Mouse (Mus musculus): ENCODE data around the gene Umad1. TPM values are rescaled to one million over a fixed set of nuclear protein-coding genes. Genes with fewer than 3 reads are reported as not detected.

The Umad1 gene
- 17.9 and 18.8 TPM in 2 replicates for polyA plus RNA-seq (2015; fragmentation: Nextera tagmentation; extraction: Ambion mirVana)

DNA sequence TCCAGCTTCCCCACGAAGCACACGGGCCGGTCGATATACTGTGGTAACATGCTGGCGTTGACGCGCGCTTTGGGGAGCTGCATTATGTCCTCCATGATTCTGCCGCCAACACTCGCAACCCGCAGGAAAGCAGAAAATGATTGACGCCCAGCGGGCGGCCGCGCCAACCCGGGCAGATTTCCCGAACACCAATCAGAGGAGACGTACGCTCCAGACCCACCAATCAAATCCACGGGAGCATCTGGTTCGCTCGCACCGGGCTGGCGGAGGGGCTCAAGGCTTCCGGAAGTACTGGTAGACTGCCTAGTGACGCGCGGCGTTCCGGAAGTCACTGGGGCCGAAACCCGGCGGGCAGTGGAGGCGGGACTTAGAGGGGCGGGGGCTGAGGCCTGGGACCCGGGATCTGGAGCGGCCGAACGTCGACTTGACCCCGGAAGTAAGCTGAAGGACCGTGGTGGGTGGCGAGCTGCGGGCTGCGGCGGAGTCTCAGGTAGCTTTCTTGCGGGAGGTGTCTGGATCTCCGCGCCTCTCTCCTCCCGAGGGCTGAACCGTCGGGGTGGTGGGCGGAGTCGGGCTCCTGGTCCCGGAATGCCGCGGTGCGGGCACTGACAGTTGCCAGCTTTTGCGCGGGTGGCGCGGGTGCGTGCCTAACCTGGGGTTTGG is at the start of gene Umad1, which contains the start of the genes Rpa3 and Gm45062:
Gene Umad1 (plus strand): TSS at position 285 of the 663 bp plus-strand sequence.
Gene Rpa3 (minus strand): TSS at position 170 of the 663 bp plus-strand sequence.
Gene Gm45062 (plus strand): TSS at position 447 of the 663 bp plus-strand sequence.
- H3K4me2 ChIP-seq (replicated peaks; ENCODE audit: low read depth): peak within 1 kb of the TSS; percentile 90
- TF ChIP-seq EP300 (optimal IDR thresholded peaks at IDR 0.05) (no peak), CTCF (IDR thresholded peaks at IDR 0.05; ENCODE audit: low read depth) (no peak)
- H3K27ac ChIP-seq (replicated peaks): peak within 1 kb of the TSS; percentile 83
- no peaks in the 10 kb centered on the region for H3K4me1 ChIP-seq (replicated peaks; ENCODE audit: control insufficient read depth, insufficient read depth)
- H3K4me3 ChIP-seq (ENCODE audit: low read depth, low read length): peak within 1 kb of the TSS; percentile 94
- peak; percentile 97 for DNase-seq (ENCODE audit: low spot score)
- H3K9ac ChIP-seq (ENCODE audit: low read length): peak within 1 kb of the TSS; percentile 75
- H3K36me3 ChIP-seq (ENCODE audit: control insufficient read depth, insufficient read depth, low read length): no peaks in the 10 kb centered on the region
- no peaks in the 10 kb centered on the region for H3K27me3 ChIP-seq (ENCODE audit: control insufficient read depth, insufficient read depth, low read length)
- under 1% methylated on average over 59 of the region's 64 CpGs for WGBS
- ATAC-seq (ENCODE audit: low FRiP score, low TSS enrichment): peak; percentile 100
- H3K9me3 ChIP-seq (ENCODE audit: control insufficient read depth, low read length): no peaks in the 10 kb centered on the region

GRCm38 (mm10) chr6:8209866-8210186 is 49.3 kb upstream of the Umad1 start:
- Histone ChIP-seq H3K9me3 (ENCODE audit: control insufficient read depth, low read length) (no peaks in the 10 kb centered on the region), H3K27me3 (ENCODE audit: control insufficient read depth, insufficient read depth, low read length) (no peaks in the 10 kb centered on the region), H3K9ac (ENCODE audit: low read length) (peak overlapping the region; percentile 95), H3K4me3 (ENCODE audit: low read depth, low read length) (peak overlapping the region; percentile 81), H3K36me3 (ENCODE audit: control insufficient read depth, insufficient read depth, low read length) (no peaks in the 10 kb centered on the region), H3K4me2 (replicated peaks; ENCODE audit: low read depth) (peak overlapping the region; percentile 67), H3K27ac (replicated peaks) (peak overlapping the region; percentile 96), H3K4me1 (replicated peaks; ENCODE audit: control insufficient read depth, insufficient read depth) (no peaks in the 10 kb centered on the region)
- 10% methylated on average over 10 of the region's 10 CpGs for WGBS
- ATAC-seq (ENCODE audit: low FRiP score, low TSS enrichment) (no peak), DNase-seq (ENCODE audit: low spot score) (no peak)
- TF ChIP-seq CTCF (IDR thresholded peaks at IDR 0.05; ENCODE audit: low read depth) (no peak), EP300 (optimal IDR thresholded peaks at IDR 0.05) (no peak)

DNA sequence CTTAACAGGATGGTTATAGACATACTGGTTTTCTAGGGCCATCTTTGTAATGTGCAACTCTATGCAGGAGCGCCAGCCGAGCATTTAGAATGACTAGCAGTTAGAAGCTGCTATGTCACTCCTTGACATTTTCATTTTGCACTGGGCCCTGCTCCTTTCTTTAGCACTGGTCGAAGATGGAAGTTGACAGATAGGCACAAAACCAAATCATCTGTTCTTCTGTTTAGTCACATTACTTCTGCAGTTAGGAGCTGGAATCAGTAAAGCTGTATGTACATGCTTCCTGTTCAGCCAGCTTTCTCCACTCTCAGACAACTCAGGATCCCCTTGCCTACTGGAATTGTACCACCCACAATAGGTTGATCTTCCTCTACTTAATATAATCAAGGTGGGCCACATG is 48.4 kb upstream of the Umad1 start:
- H3K9me3 ChIP-seq (ENCODE audit: control insufficient read depth, low read length): no peaks in the 10 kb centered on the region
- H3K9ac ChIP-seq (ENCODE audit: low read length): no peak overlapping the region
- ATAC-seq (ENCODE audit: low FRiP score, low TSS enrichment) (no peak), DNase-seq (ENCODE audit: low spot score) (no peak)
- TF ChIP-seq CTCF (IDR thresholded peaks at IDR 0.05; ENCODE audit: low read depth): no peak
- 93% methylated on average over 3 of the region's 3 CpGs for WGBS
- H3K27me3 ChIP-seq (ENCODE audit: control insufficient read depth, insufficient read depth, low read length): no peaks in the 10 kb centered on the region
- no peaks in the 10 kb centered on the region for H3K36me3 ChIP-seq (ENCODE audit: control insufficient read depth, insufficient read depth, low read length)
- H3K27ac ChIP-seq (replicated peaks): no peak overlapping the region
- no peak overlapping the region for H3K4me3 ChIP-seq (ENCODE audit: low read depth, low read length)
- no peaks in the 10 kb centered on the region for H3K4me1 ChIP-seq (replicated peaks; ENCODE audit: control insufficient read depth, insufficient read depth)
- no peak overlapping the region for H3K4me2 ChIP-seq (replicated peaks; ENCODE audit: low read depth)

DNA sequence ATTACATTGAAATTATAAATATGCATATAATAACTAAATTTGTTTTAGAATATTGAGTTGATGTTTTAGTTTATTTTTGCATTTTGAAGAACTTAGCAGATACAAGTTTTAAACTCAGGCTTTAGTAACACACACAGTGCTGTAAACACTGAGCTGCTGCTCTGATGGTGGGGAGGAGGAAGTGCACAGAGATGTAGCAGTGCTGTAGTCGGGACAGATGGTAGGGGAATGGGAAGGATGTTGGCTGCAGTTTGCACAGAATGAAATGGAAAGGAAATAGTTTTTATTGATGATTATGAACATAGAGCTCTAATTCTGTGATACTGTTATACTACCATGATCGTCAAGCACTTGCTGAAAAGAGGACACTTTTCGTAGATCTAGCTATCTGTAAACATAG is 32.1 kb upstream of the Umad1 start:
- DNase-seq (ENCODE audit: low spot score) (no peak), ATAC-seq (ENCODE audit: low FRiP score, low TSS enrichment) (no peak)
- Histone ChIP-seq H3K4me3 (ENCODE audit: low read depth, low read length) (no peak overlapping the region), H3K4me2 (replicated peaks; ENCODE audit: low read depth) (no peak overlapping the region), H3K9me3 (ENCODE audit: control insufficient read depth, low read length) (no peaks in the 10 kb centered on the region), H3K27me3 (ENCODE audit: control insufficient read depth, insufficient read depth, low read length) (no peaks in the 10 kb centered on the region), H3K27ac (replicated peaks) (no peak overlapping the region), H3K9ac (ENCODE audit: low read length) (no peak overlapping the region), H3K36me3 (ENCODE audit: control insufficient read depth, insufficient read depth, low read length) (peaks cover 3% of the 10 kb centered on the region), H3K4me1 (replicated peaks; ENCODE audit: control insufficient read depth, insufficient read depth) (no peaks in the 10 kb centered on the region)
- WGBS: 78% methylated on average over 3 of the region's 3 CpGs
- TF ChIP-seq CTCF (IDR thresholded peaks at IDR 0.05; ENCODE audit: low read depth) (no peak), EP300 (optimal IDR thresholded peaks at IDR 0.05) (no peak)

GRCm38 (mm10) chr6:8228596-8228995 is 30.5 kb upstream of the Umad1 start:
- Histone ChIP-seq H3K27ac (replicated peaks) (no peak overlapping the region), H3K27me3 (ENCODE audit: control insufficient read depth, insufficient read depth, low read length) (no peaks in the 10 kb centered on the region), H3K4me2 (replicated peaks; ENCODE audit: low read depth) (no peak overlapping the region), H3K4me3 (ENCODE audit: low read depth, low read length) (no peak overlapping the region), H3K9me3 (ENCODE audit: control insufficient read depth, low read length) (no peaks in the 10 kb centered on the region), H3K4me1 (replicated peaks; ENCODE audit: control insufficient read depth, insufficient read depth) (no peaks in the 10 kb centered on the region), H3K9ac (ENCODE audit: low read length) (no peak overlapping the region), H3K36me3 (ENCODE audit: control insufficient read depth, insufficient read depth, low read length) (peaks cover 5% of the 10 kb centered on the region)
- ATAC-seq (ENCODE audit: low FRiP score, low TSS enrichment): no peak
- 82% methylated on average over 3 of the region's 3 CpGs for WGBS
- DNase-seq (ENCODE audit: low spot score): no peak
- TF ChIP-seq EP300 (optimal IDR thresholded peaks at IDR 0.05): no peak
- no peak for TF ChIP-seq CTCF (IDR thresholded peaks at IDR 0.05; ENCODE audit: low read depth)

- DNase-seq (ENCODE audit: low spot score) (no peak), ATAC-seq (ENCODE audit: low FRiP score, low TSS enrichment) (no peak)
- H3K9ac ChIP-seq (ENCODE audit: low read length): peak overlapping the region; percentile 75
- no peak for TF ChIP-seq EP300 (optimal IDR thresholded peaks at IDR 0.05)
- TF ChIP-seq CTCF (IDR thresholded peaks at IDR 0.05; ENCODE audit: low read depth): no peak
- H3K27me3 ChIP-seq (ENCODE audit: control insufficient read depth, insufficient read depth, low read length): no peaks in the 10 kb centered on the region
- peak overlapping the region; percentile 65 for H3K4me2 ChIP-seq (replicated peaks; ENCODE audit: low read depth)
- no peaks in the 10 kb centered on the region for H3K36me3 ChIP-seq (ENCODE audit: control insufficient read depth, insufficient read depth, low read length)
- 8% methylated on average over 6 of the region's 6 CpGs for WGBS
- H3K27ac ChIP-seq (replicated peaks): peak overlapping the region; percentile 67
- H3K4me1 ChIP-seq (replicated peaks; ENCODE audit: control insufficient read depth, insufficient read depth): no peaks in the 10 kb centered on the region
- H3K4me3 ChIP-seq (ENCODE audit: low read depth, low read length): peak overlapping the region; percentile 94
- H3K9me3 ChIP-seq (ENCODE audit: control insufficient read depth, low read length): no peaks in the 10 kb centered on the region
Measured at GRCm38 (mm10) chr6:8258316-8258715, 772 bp upstream of the Umad1 start.
